ENCODE assay signal across 11 mouse cellular contexts in genomic region chr9:106339173-106339558, GRCm38 (mm10). TPM values are rescaled to one million over a fixed set of nuclear protein-coding genes. Genes with fewer than 3 reads are reported as not detected.
DNase-seq lines count a peak whose midpoint lies in the region; ATAC-seq and TF ChIP-seq lines count a peak whose summit lies in the region.
"Had no signal": no experiment of that assay in that cellular context is flagged by ENCODE, and none has a peak within 500 bp of the region (broad histone marks: within the 10 kb centered on the region; RNA-seq: fewer than 3 reads in every experiment).

No protein-coding gene starts in this region.

- H3K27me3 ChIP-seq in kidney, embryonic 16.5 days (ENCODE audit: insufficient read depth, low read length): no peaks in the 10 kb centered on the region
- no peaks in the 10 kb centered on the region for H3K27me3 ChIP-seq in embryonic facial prominence, embryonic 13.5 days
- no peaks in the 10 kb centered on the region for H3K27me3 ChIP-seq in hindbrain, embryonic 13.5 days
- no peaks in the 10 kb centered on the region for H3K27me3 ChIP-seq in midbrain, postnatal 0 days (ENCODE audit: insufficient read depth, low read length)
- H3K27me3 ChIP-seq: heart, embryonic 15.5 days had no signal

- H3K9me3 ChIP-seq in kidney, embryonic 16.5 days (ENCODE audit: low read length): no peaks in the 10 kb centered on the region
- H3K9me3 ChIP-seq in embryonic facial prominence, embryonic 13.5 days: no peaks in the 10 kb centered on the region
- no peaks in the 10 kb centered on the region for H3K9me3 ChIP-seq in hindbrain, embryonic 13.5 days
- H3K9me3 ChIP-seq in midbrain, postnatal 0 days (ENCODE audit: low read length): no peaks in the 10 kb centered on the region
- H3K9me3 ChIP-seq: heart, embryonic 15.5 days had no signal

- no peak for ATAC-seq in kidney, embryonic 16.5 days (ENCODE audit: low FRiP score, low TSS enrichment)
- peak; percentile 27; the same call in 1 of the 2 replicates for ATAC-seq in embryonic facial prominence, embryonic 13.5 days (ENCODE audit: insufficient number of reproducible peaks, insufficient read depth, low FRiP score, low TSS enrichment, low read depth)
- ATAC-seq in hindbrain, embryonic 13.5 days (ENCODE audit: low FRiP score): peak; percentile 33; the same call in 1 of the 2 replicates
- ATAC-seq in midbrain, postnatal 0 days (ENCODE audit: low FRiP score): no peak
- no peak for ATAC-seq in frontal cortex, adult (ENCODE audit: low TSS enrichment)

- peak overlapping the region; percentile 72 for H3K27ac ChIP-seq in kidney, embryonic 16.5 days (ENCODE audit: low read length)
- H3K27ac ChIP-seq in embryonic facial prominence, embryonic 13.5 days: peak overlapping the region; percentile 98
- peak overlapping the region; percentile 76 for H3K27ac ChIP-seq in hindbrain, embryonic 13.5 days
- 0 out of 2 replicates have a peak overlapping the region, but pooled peaks have one; percentile 38 for H3K27ac ChIP-seq in midbrain, postnatal 0 days (ENCODE audit: low read depth, low read length)

- no peaks in the 10 kb centered on the region for H3K36me3 ChIP-seq in kidney, embryonic 16.5 days (ENCODE audit: insufficient read depth, low read length)
- H3K36me3 ChIP-seq in embryonic facial prominence, embryonic 13.5 days: no peaks in the 10 kb centered on the region
- H3K36me3 ChIP-seq in hindbrain, embryonic 13.5 days: no peaks in the 10 kb centered on the region
- no peaks in the 10 kb centered on the region for H3K36me3 ChIP-seq in midbrain, postnatal 0 days (ENCODE audit: insufficient read depth, low read length)
- H3K36me3 ChIP-seq: heart, embryonic 15.5 days had no signal

- H3K4me2 ChIP-seq in kidney, embryonic 16.5 days (replicated peaks; ENCODE audit: low read depth, low read length): no peak overlapping the region
- peak overlapping the region; percentile 32 for H3K4me2 ChIP-seq in embryonic facial prominence, embryonic 13.5 days
- H3K4me2 ChIP-seq in hindbrain, embryonic 13.5 days: no peak overlapping the region
- H3K4me2 ChIP-seq in midbrain, postnatal 0 days (ENCODE audit: low read depth, low read length, poor library complexity, severe bottlenecking): no peak overlapping the region
- H3K4me2 ChIP-seq: heart, embryonic 15.5 days had no signal

- TF ChIP-seq CTCF in midbrain, postnatal 0 days (IDR thresholded peaks at IDR 0.05): no peak

- peaks cover 46% of the 10 kb centered on the region for H3K4me1 ChIP-seq in kidney, embryonic 16.5 days (ENCODE audit: insufficient read depth, low read length)
- peaks cover 81% of the 10 kb centered on the region for H3K4me1 ChIP-seq in embryonic facial prominence, embryonic 13.5 days
- peaks cover 30% of the 10 kb centered on the region for H3K4me1 ChIP-seq in hindbrain, embryonic 13.5 days (replicated peaks)
- H3K4me1 ChIP-seq in midbrain, postnatal 0 days (ENCODE audit: insufficient read depth, low read length): peaks cover 10% of the 10 kb centered on the region

- WGBS in kidney, embryonic 16.5 days: 66% methylated on average over 6 of the region's 6 CpGs
- 31% methylated on average over 6 of the region's 6 CpGs for WGBS in embryonic facial prominence, embryonic 13.5 days
- whole genome bisulfite sequencing in hindbrain, embryonic 13.5 days: 41% methylated on average over 6 of the region's 6 CpGs
- 49% methylated on average over 6 of the region's 6 CpGs for WGBS in midbrain, postnatal 0 days

- no peak overlapping the region for H3K4me3 ChIP-seq in kidney, embryonic 16.5 days (ENCODE audit: low read length)
- H3K4me3 ChIP-seq in embryonic facial prominence, embryonic 13.5 days: no peak overlapping the region
- H3K4me3 ChIP-seq in hindbrain, embryonic 13.5 days: no peak overlapping the region
- no peak overlapping the region for H3K4me3 ChIP-seq in midbrain, postnatal 0 days (ENCODE audit: low read depth, low read length)
- H3K4me3 ChIP-seq: heart, embryonic 15.5 days had no signal

- DNase-seq in kidney, postnatal 25 days: no peak
- DNase-seq in midbrain, postnatal 0 days (ENCODE audit: low spot score): no peak
- DNase-seq in thymus, adult 18-20 months: no peak
- no peak for DNase-seq in spleen, postnatal 14 days (ENCODE audit: low spot score in 2 of 2)
- DNase-seq: adrenal gland, adult 2 months; lung, postnatal 4 days had no signal

- H3K9ac ChIP-seq in kidney, embryonic 16.5 days (replicated peaks; ENCODE audit: low read length): peak overlapping the region; percentile 25; the same call in 1 of the 2 replicates
- H3K9ac ChIP-seq in embryonic facial prominence, embryonic 13.5 days: peak overlapping the region; percentile 44
- peak overlapping the region; percentile 19; the same call in 1 of the 2 replicates for H3K9ac ChIP-seq in hindbrain, embryonic 13.5 days
- no peak overlapping the region for H3K9ac ChIP-seq in midbrain, postnatal 0 days (replicated peaks; ENCODE audit: low read length, poor library complexity, severe bottlenecking)
- H3K9ac ChIP-seq: heart, embryonic 15.5 days had no signal

RNA-seq across cellular contexts. Expression of gene Dusp7, which starts 29.3 kb away (rescaled TPM):
- 13.6 and 13.7 TPM in 2 replicates for polyA plus RNA-seq in kidney, embryonic 16.5 days (2015; fragmentation: Nextera tagmentation; extraction: Ambion mirVana)
- polyA plus RNA-seq in embryonic facial prominence, embryonic 13.5 days (2015; fragmentation: Nextera tagmentation; extraction: Ambion mirVana): 40.3 and 40.6 TPM in 2 replicates
- 9.9 and 10.3 TPM in 2 replicates for polyA plus RNA-seq in hindbrain, embryonic 13.5 days (2015; fragmentation: Nextera tagmentation; extraction: Ambion mirVana)
- total RNA-seq in midbrain, postnatal 0 days (2014; rRNA removed): 62.9 and 79.2 TPM in 2 replicates
- 18.4 and 19.4 TPM in 2 replicates for polyA plus RNA-seq in midbrain, postnatal 0 days (2015; fragmentation: Nextera tagmentation; extraction: Ambion mirVana)

RNA-seq across cellular contexts. Expression of gene Poc1a, which starts 58.3 kb away (rescaled TPM):
- 28.4 and 29.2 TPM in 2 replicates for polyA plus RNA-seq in kidney, embryonic 16.5 days (2015; fragmentation: Nextera tagmentation; extraction: Ambion mirVana)
- polyA plus RNA-seq in embryonic facial prominence, embryonic 13.5 days (2015; fragmentation: Nextera tagmentation; extraction: Ambion mirVana): 22.9 and 26.0 TPM in 2 replicates
- polyA plus RNA-seq in hindbrain, embryonic 13.5 days (2015; fragmentation: Nextera tagmentation; extraction: Ambion mirVana): 8.9 and 9.2 TPM in 2 replicates
- total RNA-seq in midbrain, postnatal 0 days (2014; rRNA removed): 6.5 and 8.7 TPM in 2 replicates
- polyA plus RNA-seq in midbrain, postnatal 0 days (2015; fragmentation: Nextera tagmentation; extraction: Ambion mirVana): 9.8 and 11.7 TPM in 2 replicates

Comparison
In these comparisons a context has a peak if more than half of its experiments do, and no peak if none do; other contexts are left out.
1. ATAC-seq: peak in embryonic facial prominence, embryonic 13.5 days (single experiment) and hindbrain, embryonic 13.5 days (single experiment); none in kidney, embryonic 16.5 days (single experiment), midbrain, postnatal 0 days (single experiment) and frontal cortex, adult (single experiment).
2. H3K27ac ChIP-seq: peak in every context shown above with its lines; median percentile 98 in embryonic facial prominence, embryonic 13.5 days; 76 in hindbrain, embryonic 13.5 days; 72 in kidney, embryonic 16.5 days; 38 in midbrain, postnatal 0 days.